Mouse (Mus musculus) gastrocnemius, postnatal 10 days (tissue): ENCODE measurements at regions not wholly inside any gene's neighbourhood (a gene's known extent, or its start where the extent isn't known, plus 50 kb on each side); places are given as distances from the start of the nearest gene placed in this dataset.

Experiments used
- DNase-seq: peaks from one replicate; pipeline ENCODE4 v3.0.0; 2021; ENCODE audit warnings: mixed read lengths
- microRNA-seq, 2 experiments: library from miRNA; unstranded; fragments of <30 nt; microRNA quantifications; one replicate each; pipeline ENCODE4 v1.2.0; 2021

GRCm38 (mm10) chr5:50125676-50126075 is 66.9 kb upstream of the Adgra3 start:
- DNase-seq: no peak

DNA sequence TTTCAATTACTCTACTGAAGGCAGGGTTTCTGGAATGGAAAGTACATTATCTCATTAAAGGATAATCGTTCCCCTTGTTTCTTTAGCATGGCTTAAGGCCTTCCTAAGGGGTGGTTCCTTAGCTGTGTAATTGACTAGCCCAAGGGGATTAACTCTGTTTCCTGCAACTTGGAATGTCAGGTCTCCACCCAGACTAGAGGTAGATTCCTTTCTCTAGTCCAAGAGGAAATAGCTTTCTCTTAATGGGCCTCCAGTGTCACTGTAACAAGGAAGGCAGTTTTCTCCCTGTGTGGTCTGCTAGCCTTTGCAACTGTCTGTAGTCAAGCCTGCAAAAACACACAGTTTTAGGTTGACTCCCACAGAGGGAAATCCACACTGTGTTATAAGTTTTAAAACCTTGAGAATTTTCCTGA is 64.0 kb upstream of the Adgra3 start:
- no peak for DNase-seq

DNA sequence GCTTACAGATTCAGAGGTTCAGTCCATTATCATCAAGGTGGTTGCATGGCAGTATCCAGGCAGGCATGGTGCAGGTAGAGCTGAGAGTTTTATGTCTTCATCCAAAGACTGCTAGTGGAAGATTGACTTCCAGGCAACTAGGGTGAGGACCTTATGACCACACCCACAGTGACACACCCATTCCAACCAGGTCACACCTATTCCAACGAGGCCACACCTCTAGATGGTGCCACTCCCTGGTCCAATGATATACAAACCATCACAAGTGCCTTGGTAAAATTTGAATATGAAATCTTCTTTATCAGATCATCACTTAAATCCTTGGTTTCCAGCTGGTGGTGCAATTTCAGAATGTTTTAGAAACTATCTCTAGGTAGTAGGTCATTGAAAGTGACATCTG is 61.1 kb upstream of the Adgra3 start:
- no peak for DNase-seq

Small RNAs in the stretch of these regions (microRNA-seq; reads per million reads assigned to microRNA genes)
- gene Mir8117: 0 reads per million in 2 experiments
